Mouse (Mus musculus) brain, adult 2 months (tissue): ENCODE measurements at regions not wholly inside any gene's neighbourhood (a gene's known extent, or its start where the extent isn't known, plus 50 kb on each side); places are given as distances from the start of the nearest gene placed in this dataset.

Experiments
- DNase-seq: peaks from one replicate; pipeline ENCODE4 v3.0.0; 2011; ENCODE audit warnings: low read depth, low spot score

- DNase-seq = peak; percentile 61
Observed at GRCm38 (mm10) chr16:42677211-42677610, 198.5 kb upstream of the Zbtb20 start.

- DNase-seq = no peak
Observed at GRCm38 (mm10) chr16:42676406-42677075, 199.1 kb upstream of the Zbtb20 start.

- DNase-seq = peak; percentile 66
Observed at GRCm38 (mm10) chr16:42675031-42675430, 200.7 kb upstream of the Zbtb20 start.

GRCm38 (mm10) chr16:42666601-42667000, 209.1 kb upstream of the Zbtb20 start:
- no peak for DNase-seq

GRCm38 (mm10) chr16:42651904-42652732, 223.6 kb upstream of the Zbtb20 start:
- peak; percentile 72 for DNase-seq

- peak; percentile 11 for DNase-seq
Observed at GRCm38 (mm10) chr16:42649767-42650166, 225.9 kb upstream of the Zbtb20 start.

GRCm38 (mm10) chr16:42648531-42649142, 227.0 kb upstream of the Zbtb20 start:
- DNase-seq = no peak

GRCm38 (mm10) chr16:42647762-42648161, 227.9 kb upstream of the Zbtb20 start:
- DNase-seq = no peak

GRCm38 (mm10) chr16:42635766-42636165, 239.9 kb upstream of the Zbtb20 start:
- no peak for DNase-seq

- DNase-seq = no peak
Observed at GRCm38 (mm10) chr16:42627675-42628074, 248.0 kb upstream of the Zbtb20 start.

- DNase-seq = peak; percentile 92
Observed at GRCm38 (mm10) chr16:42615920-42616319, 259.8 kb upstream of the Zbtb20 start.

GRCm38 (mm10) chr16:42612011-42612410, 263.7 kb upstream of the Zbtb20 start:
- peak; percentile 61 for DNase-seq

GRCm38 (mm10) chr16:42608336-42608735, 267.3 kb upstream of the Zbtb20 start:
- DNase-seq = peak; percentile 84

- DNase-seq = peak; percentile 18
Observed at GRCm38 (mm10) chr16:42592321-42592720, 251.9 kb upstream of the Gap43 start.

- DNase-seq = no peak
Observed at GRCm38 (mm10) chr16:42591530-42591929, 251.1 kb upstream of the Gap43 start.

GRCm38 (mm10) chr16:42586196-42586595, 245.7 kb upstream of the Gap43 start:
- DNase-seq = no peak

- DNase-seq = no peak
Observed at GRCm38 (mm10) chr16:42575517-42575946, 235.1 kb upstream of the Gap43 start.

- DNase-seq = no peak
Observed at GRCm38 (mm10) chr16:42574978-42575377, 234.5 kb upstream of the Gap43 start.

GRCm38 (mm10) chr16:42570246-42570996, 230.0 kb upstream of the Gap43 start:
- DNase-seq = peak; percentile 50

GRCm38 (mm10) chr16:42569335-42569734, 228.9 kb upstream of the Gap43 start:
- peak; percentile 51 for DNase-seq

- no peak for DNase-seq
Observed at GRCm38 (mm10) chr16:42549591-42549990, 209.1 kb upstream of the Gap43 start.
